Mouse (Mus musculus) forebrain, embryonic 14.5 days (tissue): ENCODE data around the gene Tab2. TPM values are rescaled to one million over a fixed set of nuclear protein-coding genes. Genes with fewer than 3 reads are reported as not detected.
"Not testable (repeated sequence)": the region's sequence is repeated elsewhere in the genome, so short reads cannot be mapped to it uniquely, and the experiment has no call there.

Source experiments
- ATAC-seq: fragments of 200-750 bp; cut with Nextera tagmentation; 2 replicates; pipeline ENCODE4 v1.8.0; 2017; ENCODE audit warnings: mild to moderate bottlenecking, moderate library complexity
- DNase-seq: peaks from one replicate; pipeline ENCODE4 v3.0.0-alpha.2; 2015; ENCODE audit warnings: low spot score
- H3K27ac ChIP-seq: fragments of 300-500 bp; sonication (generic); 2 replicates; pipeline ENCODE4 v1.5.1; 2014; ENCODE audit warnings: low read depth, mild to moderate bottlenecking, control low read depth, low read length, moderate library complexity
- H3K27me3 ChIP-seq: fragments of 300-500 bp; sonication (generic); replicated peaks from 2 replicates; pipeline ENCODE4 v1.6.1; 2014; ENCODE audit warnings: low read length, control low read depth, mixed read lengths; ENCODE audit not compliant: control insufficient read depth, insufficient read depth
- H3K36me3 ChIP-seq: fragments of 300-500 bp; sonication (generic); 2 replicates; pipeline ENCODE4 v1.6.1; 2014; ENCODE audit warnings: low read length, control low read depth; ENCODE audit not compliant: control insufficient read depth, insufficient read depth
- H3K4me1 ChIP-seq: fragments of 300-500 bp; sonication (generic); 2 replicates; pipeline ENCODE4 v1.6.1; 2014; ENCODE audit warnings: antibody characterized with exemption, low read length, control low read depth; ENCODE audit not compliant: control insufficient read depth, insufficient read depth
- H3K4me2 ChIP-seq: fragments of 300-500 bp; sonication (generic); 2 replicates; pipeline ENCODE4 v1.6.1; 2014; ENCODE audit warnings: mild to moderate bottlenecking, control low read depth, low read length
- H3K4me3 ChIP-seq: fragments of 300-500 bp; sonication (generic); 2 replicates; pipeline ENCODE4 v1.5.1; 2014; ENCODE audit warnings: low read depth, low read length, control low read depth
- H3K9ac ChIP-seq: fragments of 300-500 bp; sonication (generic); 2 replicates; pipeline ENCODE4 v1.6.1; 2014; ENCODE audit warnings: mild to moderate bottlenecking, low read length, control low read depth, moderate library complexity
- H3K9me3 ChIP-seq: fragments of 300-500 bp; sonication (generic); replicated peaks from 2 replicates; pipeline ENCODE4 v1.6.1; 2016; ENCODE audit warnings: low read length, control low read depth, mixed read lengths; ENCODE audit not compliant: control insufficient read depth
- WGBS: fragments of 180-500 bp; shearing (Covaris S2); extraction: QIAGEN DNeasy Blood & Tissue Kit; methylation state at CpG from one replicate; pipeline ENCODE4 v1.1.7; 2014; 5-methylcytosine and 5-hydroxymethylcytosine counted together
- polyA plus RNA-seq: library from polyadenylated mRNA; unstranded; fragments of >200 nt; fragmentation: Nextera tagmentation; extraction: Ambion mirVana; gene quantifications from 2 replicates; pipeline ENCODE4 v1.2.1, GENCODE M21; 2014

The Tab2 gene
- polyA plus RNA-seq, 1 experiment from 2014 or later, result 19.4 TPM

GRCm38 (mm10) chr10:7907151-7907550 lies 48.9 kb downstream of the Tab2 start:
- no peak overlapping the region for H3K4me2 ChIP-seq
- no peak overlapping the region for H3K4me3 ChIP-seq
- WGBS, result 89% methylated on average over 12 of the region's 12 CpGs
- no peak overlapping the region for H3K27ac ChIP-seq
- no peaks in the 10 kb centered on the region for H3K27me3 ChIP-seq
- H3K9me3 ChIP-seq, result no peaks in the 10 kb centered on the region
- ATAC-seq (no peak), DNase-seq (no peak)
- H3K4me1 ChIP-seq, result no peaks in the 10 kb centered on the region
- peaks cover 71% of the 10 kb centered on the region for H3K36me3 ChIP-seq
- H3K9ac ChIP-seq, result no peak overlapping the region

- no peaks in the 10 kb centered on the region for H3K9me3 ChIP-seq
- 94% methylated on average over 5 of the region's 5 CpGs for WGBS
- no peaks in the 10 kb centered on the region for H3K4me1 ChIP-seq
- H3K27ac ChIP-seq, result no peak overlapping the region
- H3K4me3 ChIP-seq, result no peak overlapping the region
- H3K4me2 ChIP-seq, result no peak overlapping the region
- no peak overlapping the region for H3K9ac ChIP-seq
- ATAC-seq (no peak), DNase-seq (no peak)
- no peaks in the 10 kb centered on the region for H3K27me3 ChIP-seq
- peaks cover 57% of the 10 kb centered on the region for H3K36me3 ChIP-seq
Measured at GRCm38 (mm10) chr10:7904157-7904556, 51.9 kb downstream of the Tab2 start.

- DNase-seq, result no peak
- Histone ChIP-seq H3K4me1 (no peaks in the 10 kb centered on the region), H3K27me3 (no peaks in the 10 kb centered on the region), H3K36me3 (peaks cover 30% of the 10 kb centered on the region), H3K4me3 (no peak overlapping the region), H3K9ac (no peak overlapping the region), H3K4me2 (no peak overlapping the region), H3K27ac (no peak overlapping the region), H3K9me3 (no peaks in the 10 kb centered on the region)
- no peak for ATAC-seq
- 91% methylated on average over 14 of the region's 14 CpGs for WGBS
Measured at GRCm38 (mm10) chr10:7900719-7901627, 55.1 kb downstream of the Tab2 start.

- no peak overlapping the region for H3K27ac ChIP-seq
- H3K27me3 ChIP-seq, result no peaks in the 10 kb centered on the region
- H3K4me3 ChIP-seq, result no peak overlapping the region
- no peaks in the 10 kb centered on the region for H3K36me3 ChIP-seq
- no peak overlapping the region for H3K4me2 ChIP-seq
- DNase-seq (no peak), ATAC-seq (no peak)
- H3K9me3 ChIP-seq, result no peaks in the 10 kb centered on the region
- H3K9ac ChIP-seq, result no peak overlapping the region
- no peaks in the 10 kb centered on the region for H3K4me1 ChIP-seq
- WGBS, result 94% methylated on average over 11 of the region's 11 CpGs
Measured at GRCm38 (mm10) chr10:7888256-7888868, 67.7 kb downstream of the Tab2 start.

- Histone ChIP-seq H3K4me1 (no peaks in the 10 kb centered on the region), H3K36me3 (no peaks in the 10 kb centered on the region), H3K9me3 (no peaks in the 10 kb centered on the region), H3K27me3 (no peaks in the 10 kb centered on the region), H3K4me3 (no peak overlapping the region), H3K27ac (no peak overlapping the region), H3K4me2 (no peak overlapping the region), H3K9ac (no peak overlapping the region)
- peak; percentile 90; the same call in 1 of the 2 replicates for ATAC-seq
- peak; percentile 86 for DNase-seq
- 8% methylated on average over 5 of the region's 5 CpGs for WGBS
Measured at GRCm38 (mm10) chr10:7883524-7883923, 72.5 kb downstream of the Tab2 start.

- 91% methylated on average over 3 of the region's 3 CpGs for WGBS
- ATAC-seq, result no peak
Measured at GRCm38 (mm10) chr10:7881971-7882370, 74.1 kb downstream of the Tab2 start.

GRCm38 (mm10) chr10:7880283-7880682 lies 75.7 kb downstream of the Tab2 start:
- H3K4me2 ChIP-seq, H3K9me3 ChIP-seq, H3K4me3 ChIP-seq, H3K27me3 ChIP-seq, DNase-seq, H3K36me3 ChIP-seq, ATAC-seq, H3K4me1 ChIP-seq, H3K27ac ChIP-seq, H3K9ac ChIP-seq: not testable (repeated sequence)
- 93% methylated on average over 3 of the region's 3 CpGs for WGBS

More at GRCm38 (mm10) chr10:7881971-7882370, 74.1 kb downstream of the Tab2 start:
- H3K4me1 ChIP-seq, result no peaks in the 10 kb centered on the region
- no peak overlapping the region for H3K4me2 ChIP-seq
- H3K9ac ChIP-seq, result no peak overlapping the region
- DNase-seq, result no peak
- H3K9me3 ChIP-seq, result no peaks in the 10 kb centered on the region
- no peaks in the 10 kb centered on the region for H3K27me3 ChIP-seq
- H3K4me3 ChIP-seq, result no peak overlapping the region
- H3K36me3 ChIP-seq, result no peaks in the 10 kb centered on the region
- no peak overlapping the region for H3K27ac ChIP-seq

GRCm38 (mm10) chr10:7874194-7874593 lies 81.8 kb downstream of the Tab2 start:
- 86% methylated on average over 7 of the region's 7 CpGs for WGBS

More at GRCm38 (mm10) chr10:7874194-7874593, 81.8 kb downstream of the Tab2 start:
- H3K9ac ChIP-seq, result no peak overlapping the region
- no peak overlapping the region for H3K27ac ChIP-seq
- H3K9me3 ChIP-seq, result no peaks in the 10 kb centered on the region
- H3K36me3 ChIP-seq, result no peaks in the 10 kb centered on the region
- H3K4me2 ChIP-seq, result no peak overlapping the region
- ATAC-seq (no peak), DNase-seq (no peak)
- H3K4me1 ChIP-seq, result no peaks in the 10 kb centered on the region; the same call in 1 of the 2 replicates
- no peak overlapping the region for H3K4me3 ChIP-seq
- no peaks in the 10 kb centered on the region for H3K27me3 ChIP-seq
